Mouse (Mus musculus): Measurements from ENCODE around the gene Olfr74. TPM values are rescaled to one million over a fixed set of nuclear protein-coding genes. Genes with fewer than 3 reads are reported as not detected.

Gene Olfr74
- not detected in 4 replicates for total RNA-seq (2023)

DNA sequence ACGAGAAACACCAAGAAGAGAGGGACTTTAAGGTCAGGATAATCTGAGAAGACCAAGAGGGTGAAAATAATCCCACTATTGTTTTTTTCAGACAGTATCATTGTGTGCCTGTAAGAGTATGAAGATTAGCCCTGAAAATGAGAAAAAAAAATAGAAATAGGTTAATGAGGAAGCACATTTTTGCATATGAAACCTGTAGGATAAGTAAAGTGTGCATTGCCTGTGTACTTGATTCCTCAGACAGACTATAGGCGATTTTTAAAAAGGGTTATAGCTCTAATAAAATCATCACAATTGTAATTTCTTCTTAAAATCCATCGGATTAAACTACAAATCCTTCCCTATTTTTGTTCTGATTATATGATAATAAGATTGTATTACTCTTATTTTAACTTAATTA is at the start of gene Olfr74:
Gene Olfr74, minus strand, starts transcription at position 101 of the 400 bp plus-strand sequence.

DNA sequence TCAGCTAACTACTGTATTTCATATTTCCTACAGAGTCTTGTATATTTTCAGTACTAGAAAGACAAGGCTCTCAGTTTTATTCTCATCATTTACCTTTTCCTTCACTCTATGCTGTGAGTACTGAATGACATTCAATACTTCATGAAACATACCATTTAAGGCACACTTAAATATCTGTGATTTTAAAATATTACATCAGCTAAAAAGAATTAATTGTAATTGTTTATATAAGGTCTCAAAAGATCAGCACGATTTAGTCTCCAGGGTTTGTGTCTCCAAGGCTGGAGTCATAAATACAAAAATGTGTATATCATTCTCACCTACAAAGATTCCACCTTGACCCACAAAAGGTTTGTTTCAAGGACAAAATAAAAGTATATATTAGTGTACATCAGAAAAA is 48.0 kb upstream of the Olfr74 start, which contains the start of gene Olfr1161:
Gene Olfr1161, plus strand, starts transcription at position 301 of the 400 bp plus-strand sequence.

DNA sequence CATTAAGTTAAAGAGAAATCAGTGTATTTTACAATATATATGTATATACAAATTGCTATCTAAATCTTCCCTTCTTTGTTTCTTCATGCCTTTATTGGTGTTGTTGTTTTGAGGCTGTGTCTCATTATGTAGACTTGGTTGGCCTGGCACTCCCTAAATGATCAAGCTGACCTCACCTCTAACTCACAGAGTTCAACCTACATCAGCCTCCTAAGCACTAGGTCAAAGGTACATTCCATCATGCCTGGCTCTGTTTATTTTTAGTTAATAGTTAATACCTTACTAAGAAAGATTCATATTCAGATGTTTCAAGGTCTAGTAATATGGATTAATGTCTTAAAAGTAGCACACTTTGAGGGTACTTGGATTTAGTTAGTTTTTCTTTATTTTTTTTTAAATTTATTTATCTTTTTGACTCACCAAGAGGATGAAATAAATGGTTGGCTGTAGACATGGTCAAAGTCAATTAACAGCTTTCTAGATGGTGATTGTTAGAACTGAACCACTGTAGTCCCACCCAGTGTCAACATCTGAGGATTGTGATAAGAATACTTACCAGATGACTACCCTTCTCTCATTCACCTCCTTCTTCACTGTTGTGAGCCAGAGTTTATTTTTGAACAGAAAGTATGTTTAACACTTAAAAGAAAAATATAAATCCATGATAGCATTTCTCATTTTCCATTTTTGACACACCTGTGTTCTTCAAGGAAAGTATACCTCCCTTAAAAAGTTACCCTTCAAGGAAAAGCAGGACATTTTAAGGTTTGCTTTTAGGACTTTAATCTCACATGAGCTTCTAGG is 33.3 kb upstream of the Olfr74 start, which contains the start of gene Olfr1160:
Gene Olfr1160, minus strand, starts transcription at position 754 of the 804 bp plus-strand sequence.

DNA sequence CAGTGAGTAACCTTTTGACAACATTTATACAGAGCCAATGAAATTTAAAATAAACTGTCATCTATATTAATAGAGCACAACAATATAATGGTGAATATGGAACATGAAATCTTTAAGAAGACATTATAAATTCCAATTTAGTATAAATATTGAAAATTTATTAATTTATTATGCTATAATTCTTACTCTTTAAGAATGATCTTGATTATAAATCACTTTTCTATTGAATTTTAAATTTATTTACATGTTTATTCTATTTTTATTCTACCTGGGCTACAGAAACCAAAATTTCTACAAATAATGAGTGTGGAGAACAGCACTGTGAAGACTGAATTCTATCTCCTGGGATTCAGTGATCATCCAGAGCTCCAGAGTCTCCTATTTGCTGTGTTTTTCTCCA is 15.3 kb upstream of the Olfr74 start, which contains the start of gene Olfr1158:
Gene Olfr1158, plus strand, starts transcription at position 301 of the 400 bp plus-strand sequence.

DNA sequence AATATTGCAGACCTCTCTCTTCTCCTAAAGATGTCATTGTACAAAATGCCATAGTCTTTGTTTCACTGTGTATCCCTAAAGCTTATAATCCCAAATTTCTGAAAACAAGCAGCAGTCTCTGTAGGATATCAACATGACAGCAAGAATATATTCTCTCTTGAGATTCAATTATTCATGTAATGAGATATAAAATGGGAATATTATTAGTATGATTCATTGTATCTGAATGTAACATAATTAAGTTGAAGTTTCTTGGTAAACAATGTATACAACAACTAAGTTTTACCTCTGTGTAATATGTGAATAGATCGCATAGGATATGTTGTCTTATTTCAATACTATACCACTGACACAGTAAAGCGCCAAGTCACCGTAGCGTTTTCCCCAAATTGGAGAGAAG is 6.3 kb downstream of the Olfr74 start, which contains the start of gene Olfr1157:
Gene Olfr1157, minus strand, starts transcription at position 101 of the 400 bp plus-strand sequence.

DNA sequence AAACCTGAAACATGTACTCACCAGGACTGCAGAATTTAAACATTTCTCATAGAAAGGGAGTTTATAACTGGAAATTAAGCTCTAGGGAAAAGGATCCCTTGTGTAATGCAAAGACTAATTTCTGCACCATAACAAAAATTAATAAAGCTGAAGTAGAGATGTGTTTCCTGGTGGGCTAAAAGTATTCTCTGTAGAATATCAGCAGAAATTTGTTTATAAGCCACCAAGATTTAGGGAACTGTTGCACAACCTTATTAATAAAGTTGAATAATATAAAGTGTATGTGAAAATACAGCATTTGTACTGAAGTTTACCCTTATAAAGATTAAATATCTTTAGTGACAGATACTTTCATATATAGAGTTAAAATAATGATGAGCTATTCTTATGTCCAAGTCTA is 21.5 kb downstream of the Olfr74 start, which contains the start of gene Olfr1156:
Gene Olfr1156, minus strand, starts transcription at position 101 of the 400 bp plus-strand sequence.

DNA sequence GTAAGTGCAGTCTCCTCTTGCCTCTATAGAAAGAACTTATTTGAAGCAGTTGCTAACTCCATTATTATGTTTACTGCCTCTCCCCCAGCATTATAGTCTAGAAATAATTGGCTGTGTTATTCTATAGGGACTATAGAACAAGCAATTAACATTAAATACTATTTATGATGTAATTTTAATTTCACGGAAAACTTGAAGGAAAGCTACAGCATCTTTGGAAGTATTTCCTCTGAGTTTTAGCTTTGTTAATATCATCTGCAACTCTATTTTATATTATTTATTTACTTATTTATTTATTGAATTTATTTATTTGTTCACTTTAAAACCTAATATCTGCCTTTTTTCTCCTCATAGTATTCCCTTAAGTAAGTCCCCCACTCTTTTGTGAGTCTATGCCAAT is 29.4 kb downstream of the Olfr74 start, which contains the start of gene Olfr1155:
Gene Olfr1155, minus strand, starts transcription at position 101 of the 400 bp plus-strand sequence.

Other genes starting within 250 kb of the Olfr74 start
- gene Olfr1138, start 234.7 kb downstream of the Olfr74 start, total RNA-seq (2023): not detected in 4 replicates
- not detected in 4 replicates for gene Olfr1140, start 230.9 kb downstream of the Olfr74 start, total RNA-seq (2023)
- gene Olfr1141, start 220.7 kb downstream of the Olfr74 start, total RNA-seq (2023): not detected in 4 replicates
- gene Olfr152, start 195.2 kb downstream of the Olfr74 start, total RNA-seq (2023): not detected in 4 replicates
- gene Olfr1143, start 174.1 kb downstream of the Olfr74 start, total RNA-seq (2023): not detected in 4 replicates
- not detected in 4 replicates for gene Olfr1145, start 164.8 kb downstream of the Olfr74 start, total RNA-seq (2023)
- gene Olfr1148, start 144.1 kb downstream of the Olfr74 start, total RNA-seq (2023): not detected in 4 replicates
- not detected in 4 replicates for gene Olfr1150-ps1, start 130.7 kb downstream of the Olfr74 start, total RNA-seq (2023)
- gene Olfr1151, start 118.8 kb downstream of the Olfr74 start, total RNA-seq (2023): not detected in 4 replicates
- not detected in 4 replicates for gene Olfr1152, start 108.2 kb downstream of the Olfr74 start, total RNA-seq (2023)
- gene Olfr1153, start 79.7 kb downstream of the Olfr74 start, total RNA-seq (2023): not detected in 4 replicates
- gene Olfr1154, start 69.5 kb downstream of the Olfr74 start, total RNA-seq (2023): not detected in 4 replicates
- not detected in 4 replicates for gene Olfr1155, start 29.5 kb downstream of the Olfr74 start, total RNA-seq (2023)
- not detected in 4 replicates for gene Olfr1156, start 21.6 kb downstream of the Olfr74 start, total RNA-seq (2023)
- not detected in 4 replicates for gene Olfr1157, start 6.4 kb downstream of the Olfr74 start, total RNA-seq (2023)
- not detected in 4 replicates for gene Olfr1158, start 15.4 kb upstream of the Olfr74 start, total RNA-seq (2023)
- not detected in 4 replicates for gene Olfr1160, start 33.6 kb upstream of the Olfr74 start, total RNA-seq (2023)
- gene Olfr1161, start 48.1 kb upstream of the Olfr74 start, total RNA-seq (2023): not detected in 4 replicates
- gene Olfr73, start 63.0 kb upstream of the Olfr74 start, total RNA-seq (2023): not detected in 4 replicates
- not detected in 4 replicates for gene Olfr1162, start 76.5 kb upstream of the Olfr74 start, total RNA-seq (2023)
- not detected in 4 replicates for gene Olfr1163, start 97.2 kb upstream of the Olfr74 start, total RNA-seq (2023)
- not detected in 4 replicates for gene Olfr1164, start 119.3 kb upstream of the Olfr74 start, total RNA-seq (2023)
- gene Olfr1166, start 153.6 kb upstream of the Olfr74 start, total RNA-seq (2023): not detected in 4 replicates
- not detected in 4 replicates for gene Olfr1167, start 180.5 kb upstream of the Olfr74 start, total RNA-seq (2023)
- not detected in 4 replicates for gene Olfr1168, start 207.2 kb upstream of the Olfr74 start, total RNA-seq (2023)

Measured in B cell, adult 62 days (primary cell).